Mouse (Mus musculus): ENCODE data around the gene Vill. TPM values are rescaled to one million over a fixed set of nuclear protein-coding genes. Genes with fewer than 3 reads are reported as not detected.

Vill gene
- polyA plus RNA-seq, 1 experiment from 2014 or later: 4.4 TPM

GRCm38 (mm10) chr9:119102783-119103113 is 50.2 kb downstream of the Vill start:
- H3K4me2 ChIP-seq (replicated peaks): peak overlapping the region; percentile 86
- H3K4me1 ChIP-seq (replicated peaks): peaks cover 13% of the 10 kb centered on the region
- no peak overlapping the region for H3K27ac ChIP-seq
- H3K27me3 ChIP-seq: peaks cover 15% of the 10 kb centered on the region
- no peaks in the 10 kb centered on the region for H3K36me3 ChIP-seq
- peak overlapping the region; percentile 69 for H3K4me3 ChIP-seq (replicated peaks)
- peak overlapping the region; percentile 61 for H3K9ac ChIP-seq (replicated peaks)
- no peak for ATAC-seq
- no peaks in the 10 kb centered on the region for H3K9me3 ChIP-seq
- 5% methylated on average over 19 of the region's 19 CpGs for WGBS

GRCm38 (mm10) chr9:119107566-119107965 is 55.0 kb downstream of the Vill start:
- 95% methylated on average over 4 of the region's 4 CpGs for WGBS
- H3K27ac ChIP-seq: no peak overlapping the region
- no peaks in the 10 kb centered on the region for H3K9me3 ChIP-seq
- peaks cover 15% of the 10 kb centered on the region for H3K27me3 ChIP-seq
- no peak for ATAC-seq
- no peak overlapping the region for H3K4me2 ChIP-seq (replicated peaks)
- no peak overlapping the region for H3K4me3 ChIP-seq (replicated peaks)
- no peak overlapping the region for H3K9ac ChIP-seq (replicated peaks)
- no peaks in the 10 kb centered on the region for H3K36me3 ChIP-seq
- peaks cover 14% of the 10 kb centered on the region for H3K4me1 ChIP-seq (replicated peaks)

GRCm38 (mm10) chr9:119109685-119110353 is 57.2 kb downstream of the Vill start:
- H3K9ac ChIP-seq (replicated peaks): no peak overlapping the region
- H3K4me2 ChIP-seq (replicated peaks): no peak overlapping the region
- H3K9me3 ChIP-seq: no peaks in the 10 kb centered on the region
- H3K4me1 ChIP-seq (replicated peaks): 0 out of 2 replicates have a peak, but pooled peaks cover 8% of the 10 kb centered on the region
- no peaks in the 10 kb centered on the region for H3K27me3 ChIP-seq
- H3K36me3 ChIP-seq: no peaks in the 10 kb centered on the region
- no peak overlapping the region for H3K27ac ChIP-seq
- no peak overlapping the region for H3K4me3 ChIP-seq (replicated peaks)
- no peak for ATAC-seq
- 58% methylated on average over 12 of the region's 12 CpGs for WGBS

- Histone ChIP-seq H3K9me3 (no peaks in the 10 kb centered on the region), H3K27me3 (no peaks in the 10 kb centered on the region), H3K4me1 (replicated peaks) (0 out of 2 replicates have a peak, but pooled peaks cover 8% of the 10 kb centered on the region), H3K27ac (no peak overlapping the region), H3K36me3 (no peaks in the 10 kb centered on the region), H3K4me3 (replicated peaks) (no peak overlapping the region), H3K9ac (replicated peaks) (no peak overlapping the region), H3K4me2 (replicated peaks) (no peak overlapping the region)
- 36% methylated on average over 3 of the region's 3 CpGs for WGBS
- no peak for ATAC-seq
These were observed 58.1 kb downstream of the Vill start for GRCm38 (mm10) chr9:119110640-119111039.

GRCm38 (mm10) chr9:119114911-119115310 is 62.3 kb downstream of the Vill start:
- H3K27ac ChIP-seq: no peak overlapping the region
- H3K4me1 ChIP-seq (replicated peaks): 0 out of 2 replicates have a peak, but pooled peaks cover 11% of the 10 kb centered on the region
- H3K9ac ChIP-seq (replicated peaks): no peak overlapping the region
- H3K36me3 ChIP-seq: no peaks in the 10 kb centered on the region
- 90% methylated on average over 17 of the region's 17 CpGs for WGBS
- no peak overlapping the region for H3K4me2 ChIP-seq (replicated peaks)
- no peaks in the 10 kb centered on the region for H3K9me3 ChIP-seq
- ATAC-seq: no peak
- H3K27me3 ChIP-seq: no peaks in the 10 kb centered on the region
- no peak overlapping the region for H3K4me3 ChIP-seq (replicated peaks)

- no peaks in the 10 kb centered on the region for H3K36me3 ChIP-seq
- H3K27ac ChIP-seq: no peak overlapping the region
- no peak overlapping the region for H3K9ac ChIP-seq (replicated peaks)
- ATAC-seq: no peak
- WGBS: 83% methylated on average over 19 of the region's 19 CpGs
- H3K4me1 ChIP-seq (replicated peaks): peaks cover 9% of the 10 kb centered on the region
- H3K4me3 ChIP-seq (replicated peaks): no peak overlapping the region
- no peak overlapping the region for H3K4me2 ChIP-seq (replicated peaks)
- no peaks in the 10 kb centered on the region for H3K9me3 ChIP-seq
- no peaks in the 10 kb centered on the region for H3K27me3 ChIP-seq
These were observed 67.0 kb downstream of the Vill start for GRCm38 (mm10) chr9:119119409-119120167.

- Histone ChIP-seq H3K4me1 (replicated peaks) (peaks cover 9% of the 10 kb centered on the region), H3K9me3 (no peaks in the 10 kb centered on the region), H3K4me3 (replicated peaks) (no peak overlapping the region), H3K36me3 (no peaks in the 10 kb centered on the region), H3K27me3 (no peaks in the 10 kb centered on the region), H3K9ac (replicated peaks) (no peak overlapping the region), H3K27ac (no peak overlapping the region), H3K4me2 (replicated peaks) (no peak overlapping the region)
- no peak for ATAC-seq
- WGBS: 81% methylated on average over 3 of the region's 3 CpGs
These were observed 67.6 kb downstream of the Vill start for GRCm38 (mm10) chr9:119120168-119120560.

Small RNA genes lying within 50 kb of the gene (microRNA-seq; reads per million reads assigned to microRNA genes)
- gene Mir26a-1: 7.6 reads per million, percentile 25 among the genes with 10 or more reads in this experiment

Other genes with a start within 250 kb of the Vill start
- 5.2 and 6.2 TPM in 2 replicates for gene Ctdspl, start 126.3 kb upstream of the Vill start, polyA plus RNA-seq (2015; fragmentation: Nextera tagmentation; extraction: Ambion mirVana)
- gene Plcd1, start 40.7 kb downstream of the Vill start, polyA plus RNA-seq (2015; fragmentation: Nextera tagmentation; extraction: Ambion mirVana): 20.0 and 21.0 TPM in 2 replicates
- gene Dlec1, start 49.7 kb downstream of the Vill start, polyA plus RNA-seq (2015; fragmentation: Nextera tagmentation; extraction: Ambion mirVana): 0.75 and 0.81 TPM in 2 replicates
- gene Acaa1b, start 104.3 kb downstream of the Vill start, polyA plus RNA-seq (2015; fragmentation: Nextera tagmentation; extraction: Ambion mirVana): 1.4 TPM in 2 replicates
- not detected in 2 replicates for gene Gm47289, start 106.4 kb downstream of the Vill start, polyA plus RNA-seq (2015; fragmentation: Nextera tagmentation; extraction: Ambion mirVana)
- gene Slc22a13, start 156.3 kb downstream of the Vill start, polyA plus RNA-seq (2015; fragmentation: Nextera tagmentation; extraction: Ambion mirVana): not detected in 2 replicates

Measured in midbrain, embryonic 13.5 days (tissue).